Mouse (Mus musculus): ENCODE measurements around the gene Rpl29. TPM values are rescaled to one million over a fixed set of nuclear protein-coding genes. Genes with fewer than 3 reads are reported as not detected.
A peak's percentile ranks its signal among the peaks of the same experiment; 100 is the strongest.

Rpl29 gene
- polyA plus RNA-seq, 1 experiment from 2014 or later: 881 TPM

DNA sequence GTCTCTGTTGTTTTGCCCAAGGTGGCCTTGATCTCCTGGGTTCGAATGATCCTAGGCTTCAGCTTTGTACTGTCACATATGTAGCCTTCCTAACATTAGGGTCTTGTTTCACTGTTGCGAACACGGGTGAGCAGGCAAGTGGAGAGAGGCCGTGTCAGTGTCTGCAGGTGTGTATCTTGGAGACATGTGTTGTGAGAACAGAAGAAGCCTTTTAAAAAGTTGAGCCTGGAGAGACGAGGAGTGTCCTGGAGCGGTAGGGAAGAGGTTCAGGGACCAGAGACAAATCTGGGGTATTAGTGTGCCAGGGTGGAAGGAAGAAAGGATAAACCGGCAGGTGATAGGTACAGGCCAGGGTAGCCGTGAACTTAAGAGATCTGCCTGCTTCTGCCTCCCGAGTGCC, 48.8 kb downstream of the Rpl29 start:
- H3K4me3 ChIP-seq (replicated peaks; ENCODE audit: low read length): peak overlapping the region; percentile 77
- no peak overlapping the region for H3K27ac ChIP-seq (ENCODE audit: low read length)
- no peaks in the 10 kb centered on the region for H3K27me3 ChIP-seq (ENCODE audit: control insufficient read depth, insufficient read depth, low read length)
- H3K36me3 ChIP-seq (ENCODE audit: control insufficient read depth, insufficient read depth, low read length): peaks cover 7% of the 10 kb centered on the region; the same call in 1 of the 2 replicates
- no peaks in the 10 kb centered on the region for H3K9me3 ChIP-seq (replicated peaks; ENCODE audit: control insufficient read depth, low read length)
- peak overlapping the region; percentile 72 for H3K9ac ChIP-seq (ENCODE audit: low read length)
- H3K4me2 ChIP-seq (ENCODE audit: low read depth, low read length): peak overlapping the region; percentile 97
- H3K4me1 ChIP-seq (ENCODE audit: control insufficient read depth, insufficient read depth, low read length): peaks cover 36% of the 10 kb centered on the region
- ATAC-seq (ENCODE audit: insufficient read depth, low FRiP score): no peak
- 75% methylated on average over 9 of the region's 9 CpGs for WGBS

DNA sequence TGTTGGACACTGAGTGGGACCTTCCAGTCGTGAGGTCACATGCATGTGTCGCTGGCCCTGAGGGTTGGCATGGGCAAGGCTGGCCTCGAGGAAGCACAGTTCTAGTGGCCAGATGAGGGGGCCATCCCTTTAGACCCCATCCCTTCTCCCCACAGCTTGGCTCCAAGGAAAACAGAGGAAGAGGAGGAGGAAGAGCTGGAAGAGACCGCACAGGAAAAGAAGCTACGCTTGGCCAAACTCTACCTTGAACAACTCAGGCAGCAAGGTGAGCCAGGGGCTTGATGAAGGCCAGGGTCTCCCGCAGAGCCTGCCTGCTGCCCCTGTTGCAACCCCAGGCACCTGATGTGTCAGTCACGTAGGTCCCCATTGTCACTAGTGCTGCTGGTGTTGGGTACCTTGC, 51.3 kb downstream of the Rpl29 start:
- H3K4me1 ChIP-seq (ENCODE audit: control insufficient read depth, insufficient read depth, low read length): peaks cover 19% of the 10 kb centered on the region
- ATAC-seq (ENCODE audit: insufficient read depth, low FRiP score): no peak
- H3K27me3 ChIP-seq (ENCODE audit: control insufficient read depth, insufficient read depth, low read length): no peaks in the 10 kb centered on the region
- peaks cover 22% of the 10 kb centered on the region for H3K36me3 ChIP-seq (ENCODE audit: control insufficient read depth, insufficient read depth, low read length)
- WGBS: 94% methylated on average over 7 of the region's 7 CpGs
- H3K9me3 ChIP-seq (replicated peaks; ENCODE audit: control insufficient read depth, low read length): no peaks in the 10 kb centered on the region
- H3K27ac ChIP-seq (ENCODE audit: low read length): no peak overlapping the region
- H3K9ac ChIP-seq (ENCODE audit: low read length): no peak overlapping the region
- no peak overlapping the region for H3K4me3 ChIP-seq (replicated peaks; ENCODE audit: low read length)
- H3K4me2 ChIP-seq (ENCODE audit: low read depth, low read length): no peak overlapping the region

DNA sequence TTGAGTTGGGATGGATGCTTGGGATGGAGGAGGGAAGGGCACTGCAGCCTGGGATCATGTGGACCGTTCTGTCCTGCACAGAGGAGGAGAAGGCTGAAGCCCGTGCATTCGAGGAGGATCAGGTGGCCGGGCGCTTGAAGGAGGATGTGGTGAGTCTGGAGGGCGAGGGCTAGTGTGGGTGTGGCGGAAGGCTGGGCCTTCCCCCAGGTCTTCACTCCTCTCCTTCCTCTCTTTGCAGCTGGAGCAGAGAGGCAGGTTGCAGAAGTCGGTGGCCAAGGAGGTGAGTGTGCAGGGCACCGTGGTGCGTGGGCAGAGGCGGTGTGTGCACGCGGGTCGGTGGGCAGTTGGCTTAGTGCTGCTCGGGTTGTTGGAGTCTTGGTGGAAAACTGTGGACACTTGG, 51.8 kb downstream of the Rpl29 start:
- Histone ChIP-seq H3K9ac (ENCODE audit: low read length) (no peak overlapping the region), H3K9me3 (replicated peaks; ENCODE audit: control insufficient read depth, low read length) (no peaks in the 10 kb centered on the region), H3K36me3 (ENCODE audit: control insufficient read depth, insufficient read depth, low read length) (peaks cover 25% of the 10 kb centered on the region), H3K4me1 (ENCODE audit: control insufficient read depth, insufficient read depth, low read length) (peaks cover 14% of the 10 kb centered on the region), H3K4me3 (replicated peaks; ENCODE audit: low read length) (no peak overlapping the region), H3K27ac (ENCODE audit: low read length) (no peak overlapping the region), H3K4me2 (ENCODE audit: low read depth, low read length) (no peak overlapping the region), H3K27me3 (ENCODE audit: control insufficient read depth, insufficient read depth, low read length) (no peaks in the 10 kb centered on the region)
- ATAC-seq (ENCODE audit: insufficient read depth, low FRiP score): no peak
- WGBS: 90% methylated on average over 15 of the region's 15 CpGs

Other genes with a start within 250 kb of the Rpl29 start
- 35.1 and 36.0 TPM in 2 replicates for gene Ppm1m, start 229.7 kb upstream of the Rpl29 start, polyA plus RNA-seq (2015; fragmentation: Nextera tagmentation; extraction: Ambion mirVana)
- 54.9 and 57.8 TPM in 2 replicates for gene Twf2, start 226.3 kb upstream of the Rpl29 start, polyA plus RNA-seq (2015; fragmentation: Nextera tagmentation; extraction: Ambion mirVana)
- gene Tlr9, start 206.9 kb upstream of the Rpl29 start, polyA plus RNA-seq (2015; fragmentation: Nextera tagmentation; extraction: Ambion mirVana): 0.09 TPM in 2 replicates
- 131 and 135 TPM in 2 replicates for gene Alas1, start 180.8 kb upstream of the Rpl29 start, polyA plus RNA-seq (2015; fragmentation: Nextera tagmentation; extraction: Ambion mirVana)
- gene Poc1a, start 148.4 kb upstream of the Rpl29 start, polyA plus RNA-seq (2015; fragmentation: Nextera tagmentation; extraction: Ambion mirVana): 22.2 and 24.5 TPM in 2 replicates
- 14.2 and 14.5 TPM in 2 replicates for gene Dusp7, start 60.8 kb upstream of the Rpl29 start, polyA plus RNA-seq (2015; fragmentation: Nextera tagmentation; extraction: Ambion mirVana)
- 43.4 and 44.3 TPM in 2 replicates for gene Acy1, start 8.9 kb downstream of the Rpl29 start, polyA plus RNA-seq (2015; fragmentation: Nextera tagmentation; extraction: Ambion mirVana)
- 28.3 and 35.8 TPM in 2 replicates for gene Abhd14b, start 18.0 kb downstream of the Rpl29 start, polyA plus RNA-seq (2015; fragmentation: Nextera tagmentation; extraction: Ambion mirVana)
- gene Abhd14a, start 18.2 kb downstream of the Rpl29 start, polyA plus RNA-seq (2015; fragmentation: Nextera tagmentation; extraction: Ambion mirVana): 49.5 and 50.4 TPM in 2 replicates
- 39.4 and 42.5 TPM in 2 replicates for gene Pcbp4, start 23.8 kb downstream of the Rpl29 start, polyA plus RNA-seq (2015; fragmentation: Nextera tagmentation; extraction: Ambion mirVana)
- gene Gpr62, start 36.5 kb downstream of the Rpl29 start, polyA plus RNA-seq (2015; fragmentation: Nextera tagmentation; extraction: Ambion mirVana): 0.19 and 0.26 TPM in 2 replicates
- 40.8 and 42.6 TPM in 2 replicates for gene Rrp9, start 46.5 kb downstream of the Rpl29 start, polyA plus RNA-seq (2015; fragmentation: Nextera tagmentation; extraction: Ambion mirVana)
- 6.2 and 6.7 TPM in 2 replicates for gene Parp3, start 47.5 kb downstream of the Rpl29 start, polyA plus RNA-seq (2015; fragmentation: Nextera tagmentation; extraction: Ambion mirVana)
- not detected in 2 replicates for gene Iqcf1, start 70.5 kb downstream of the Rpl29 start, polyA plus RNA-seq (2015; fragmentation: Nextera tagmentation; extraction: Ambion mirVana)
- gene Iqcf5, start 85.1 kb downstream of the Rpl29 start, polyA plus RNA-seq (2015; fragmentation: Nextera tagmentation; extraction: Ambion mirVana): not detected in 2 replicates
- not detected in 2 replicates for gene Iqcf3, start 132.2 kb downstream of the Rpl29 start, polyA plus RNA-seq (2015; fragmentation: Nextera tagmentation; extraction: Ambion mirVana)
- gene Iqcf4, start 141.5 kb downstream of the Rpl29 start, polyA plus RNA-seq (2015; fragmentation: Nextera tagmentation; extraction: Ambion mirVana): not detected in 2 replicates
- not detected in 2 replicates for gene Iqcf6, start 197.1 kb downstream of the Rpl29 start, polyA plus RNA-seq (2015; fragmentation: Nextera tagmentation; extraction: Ambion mirVana)
- gene Grm2, start 226.6 kb downstream of the Rpl29 start, polyA plus RNA-seq (2015; fragmentation: Nextera tagmentation; extraction: Ambion mirVana): 0.08 TPM in 1 of 2 replicates, not detected in the other